Mouse (Mus musculus): ENCODE results near the gene 3110009E18Rik. TPM values are rescaled to one million over a fixed set of nuclear protein-coding genes. Genes with fewer than 3 reads are reported as not detected.

The 3110009E18Rik gene
- 10.6 TPM for polyA plus RNA-seq (2021)

DNA sequence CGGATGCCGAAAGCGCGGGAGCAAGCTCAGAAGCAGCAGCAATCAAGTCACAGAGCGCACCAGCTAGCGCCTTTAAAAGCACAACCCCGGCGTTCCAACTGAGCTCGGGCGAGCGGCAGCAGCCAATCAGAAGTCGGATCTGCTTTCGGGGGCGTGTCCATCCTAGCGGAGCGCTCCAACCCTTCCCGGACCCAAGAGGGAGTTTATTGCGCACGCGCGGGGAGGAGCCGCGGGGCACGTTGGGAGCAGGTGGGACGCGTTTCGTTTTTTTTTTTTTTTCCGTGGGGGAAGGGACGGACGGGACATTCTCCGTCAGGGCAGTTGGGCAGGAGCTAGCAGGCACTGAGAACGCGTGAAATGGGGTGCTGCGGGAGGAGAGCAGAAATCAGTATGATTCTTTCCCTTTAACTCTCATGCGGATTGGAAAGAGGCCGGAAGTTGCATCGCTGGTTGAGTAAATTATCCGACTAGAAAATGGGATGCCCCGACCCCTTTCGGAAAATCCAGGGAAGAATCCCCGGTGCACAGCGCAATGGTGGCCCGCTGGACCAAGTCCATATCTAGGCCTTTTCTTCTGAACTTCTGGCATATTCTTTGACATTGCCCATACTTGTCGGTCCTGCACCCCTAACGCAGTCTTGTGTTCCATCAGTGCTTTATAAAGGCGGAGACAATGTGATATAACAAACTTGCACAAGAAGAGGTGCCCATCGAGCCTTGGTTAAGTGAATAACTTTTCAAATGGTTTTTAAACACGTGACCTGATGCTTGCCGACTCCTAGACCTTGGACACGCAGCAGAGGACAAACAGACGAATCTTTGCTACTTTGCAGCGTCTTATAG, at the start of gene 3110009E18Rik, which contains the start of gene Dbi:
Gene 3110009E18Rik (plus strand): TSS at position 219 of the 843 bp plus-strand sequence.
Gene Dbi (minus strand): TSS at position 110 of the 843 bp plus-strand sequence.
- POLR2A ChIA-PET, result interaction anchor here (1.1 kb wide), 1 partner anchor 9 kb away, joined by 5 read pairs; no protein-coding TSS in a partner anchor
- in situ Hi-C loops (cut with MboI; ENCODE audit: low pct_unique_long_range_greater_than_20kb), result no loop called here
- CTCF ChIA-PET, result interaction anchor here (1.4 to 1.8 kb wide), 2 partner anchors 13 to 15 kb away, joined by 3 to 6 read pairs; no protein-coding TSS in a partner anchor
- TF ChIP-seq CTCF (IDR thresholded peaks at IDR 0.05), result no peak
- no peaks in the 10 kb centered on the region for H3K27me3 ChIP-seq
- peak; percentile 89 for DNase-seq (ENCODE audit: low read depth, low spot score)
- ATAC-seq, result peak; percentile 97

DNA sequence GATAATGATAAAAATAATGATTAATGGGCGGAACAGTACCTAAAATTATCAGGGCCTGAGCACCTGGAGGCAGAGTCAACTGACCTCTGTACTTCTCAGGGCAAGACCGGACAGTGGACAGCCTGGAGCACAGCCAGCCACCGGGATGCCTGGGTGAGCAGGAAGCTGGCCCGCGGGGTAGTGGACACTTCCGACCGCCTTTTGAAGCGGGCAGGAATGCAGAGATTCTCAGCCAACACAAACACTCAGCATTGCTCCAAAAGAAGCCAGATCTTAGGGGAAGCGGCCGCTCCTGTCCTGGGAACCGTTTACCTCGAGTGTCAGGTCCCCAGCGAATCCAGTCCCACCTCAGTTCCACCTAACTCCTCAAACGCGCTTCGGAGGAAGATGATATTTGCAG, 48.1 kb upstream of the 3110009E18Rik start:
- POLR2A ChIA-PET, result interaction anchor here (0.6 kb wide), 1 partner anchor 71 kb away, joined by 3 read pairs; no protein-coding TSS in a partner anchor
- TF ChIP-seq CTCF (IDR thresholded peaks at IDR 0.05), result no peak
- CTCF ChIA-PET, result no interaction called here
- in situ Hi-C loops (cut with MboI; ENCODE audit: low pct_unique_long_range_greater_than_20kb), result no loop called here
- H3K27me3 ChIP-seq, result no peaks in the 10 kb centered on the region
- DNase-seq (ENCODE audit: low read depth, low spot score), result peak; percentile 61
- ATAC-seq, result peak; percentile 81

DNA sequence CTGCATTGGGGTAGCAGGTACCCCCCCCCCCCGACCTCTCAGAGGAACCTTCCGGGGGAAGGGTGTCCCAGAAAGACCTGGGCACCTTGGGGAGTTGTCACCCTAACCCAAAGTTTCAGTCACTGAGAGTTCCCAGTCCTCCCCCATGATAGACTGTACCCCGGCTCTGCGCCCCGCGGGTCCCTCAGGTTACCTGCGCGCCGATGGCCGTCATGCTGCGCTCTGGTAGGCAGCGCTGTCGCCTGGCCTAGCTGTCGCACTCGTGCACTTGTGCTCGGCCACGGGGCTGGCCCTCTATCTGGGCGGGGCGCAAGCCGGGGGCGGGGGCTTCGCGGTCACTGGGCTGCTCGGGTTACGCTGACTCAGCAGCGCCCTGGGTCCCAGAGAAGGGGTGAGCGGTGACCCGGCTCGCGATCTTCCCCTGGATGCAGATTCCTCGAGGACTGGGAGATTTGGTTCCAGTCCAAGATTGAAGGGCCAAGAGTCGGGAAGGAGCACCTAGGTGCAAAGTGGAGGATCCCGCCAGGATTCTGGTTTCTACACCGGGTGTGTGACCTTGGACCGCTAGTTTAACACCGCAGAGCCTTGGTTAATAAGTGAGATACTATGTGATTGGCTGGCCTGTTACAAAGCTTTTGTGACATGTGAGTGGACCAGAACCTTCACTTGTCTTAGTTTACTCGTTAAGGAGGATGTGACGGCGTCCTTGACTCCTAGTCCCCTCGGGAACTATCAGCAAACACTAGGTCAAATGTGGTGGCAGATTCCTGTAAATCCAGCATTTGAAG, 47.3 kb upstream of the 3110009E18Rik start, which contains the start of gene Tmem37:
Gene Tmem37 (minus strand): TSS at position 556 of the 788 bp plus-strand sequence.
- in situ Hi-C loops (cut with MboI; ENCODE audit: low pct_unique_long_range_greater_than_20kb), result no loop called here
- ATAC-seq, result peak; percentile 49
- TF ChIP-seq CTCF (IDR thresholded peaks at IDR 0.05), result no peak
- DNase-seq (ENCODE audit: low read depth, low spot score), result no peak
- POLR2A ChIA-PET, result interaction anchor here (0.6 to 1.2 kb wide), 3 partner anchors 12 to 72 kb away, joined by 3 to 4 read pairs (median 3); no protein-coding TSS in a partner anchor
- H3K27me3 ChIP-seq, result no peaks in the 10 kb centered on the region
- CTCF ChIA-PET, result no interaction called here

DNA sequence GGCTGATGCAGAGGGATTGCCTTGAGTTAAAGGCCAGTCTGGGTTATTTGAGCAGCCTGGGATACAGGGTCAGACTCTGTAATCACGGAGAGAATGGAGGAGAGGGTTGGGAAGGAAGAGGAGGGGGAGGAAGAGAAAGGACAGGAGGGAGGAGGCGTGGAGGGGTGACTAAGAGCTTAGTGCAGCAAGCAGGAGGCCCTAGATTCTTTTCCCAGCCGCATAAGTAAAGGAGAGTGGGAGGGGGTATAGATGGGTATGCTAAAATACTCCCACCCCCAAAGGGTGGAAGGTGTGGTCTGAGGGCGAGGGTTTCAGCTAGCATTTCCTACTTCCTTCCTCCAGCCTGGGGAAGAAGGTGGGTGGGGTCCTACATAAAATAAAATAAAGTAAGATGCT, 46.7 kb upstream of the 3110009E18Rik start:
- in situ Hi-C loops (cut with MboI; ENCODE audit: low pct_unique_long_range_greater_than_20kb), result no loop called here
- no peak for TF ChIP-seq CTCF (IDR thresholded peaks at IDR 0.05)
- no peak for DNase-seq (ENCODE audit: low read depth, low spot score)
- no peaks in the 10 kb centered on the region for H3K27me3 ChIP-seq
- POLR2A ChIA-PET, result interaction anchor here (0.5 to 1.2 kb wide), 3 partner anchors 12 to 263 kb away, joined by 3 to 5 read pairs (median 4); no protein-coding TSS in a partner anchor
- CTCF ChIA-PET, result no interaction called here
- peak; percentile 3 for ATAC-seq

DNA sequence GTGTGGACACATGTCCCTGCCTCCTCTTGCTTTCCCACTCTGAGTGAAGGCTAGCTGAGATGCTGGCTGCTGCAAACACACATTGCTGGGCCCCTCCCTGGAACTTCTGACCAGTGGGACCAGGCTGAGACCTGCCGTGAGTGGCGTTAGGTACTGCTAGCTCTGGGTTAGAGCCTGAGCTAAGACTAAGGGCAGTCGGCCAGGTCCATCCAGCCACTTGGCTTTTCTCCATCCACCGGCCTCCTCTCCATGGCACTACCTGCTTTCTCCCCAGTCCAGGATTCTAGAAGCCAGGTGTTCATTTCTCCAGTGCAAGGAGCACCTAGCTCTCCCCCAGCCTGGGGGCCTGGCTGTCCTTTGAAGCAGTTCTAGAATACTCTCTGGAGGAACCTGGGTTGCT, 46.1 kb upstream of the 3110009E18Rik start:
- CTCF ChIA-PET, result no interaction called here
- no peak for ATAC-seq
- POLR2A ChIA-PET, result interaction anchor here (1.1 to 1.3 kb wide), 3 partner anchors 13 to 14 kb away, joined by 3 to 4 read pairs (median 4); no protein-coding TSS in a partner anchor

DNA sequence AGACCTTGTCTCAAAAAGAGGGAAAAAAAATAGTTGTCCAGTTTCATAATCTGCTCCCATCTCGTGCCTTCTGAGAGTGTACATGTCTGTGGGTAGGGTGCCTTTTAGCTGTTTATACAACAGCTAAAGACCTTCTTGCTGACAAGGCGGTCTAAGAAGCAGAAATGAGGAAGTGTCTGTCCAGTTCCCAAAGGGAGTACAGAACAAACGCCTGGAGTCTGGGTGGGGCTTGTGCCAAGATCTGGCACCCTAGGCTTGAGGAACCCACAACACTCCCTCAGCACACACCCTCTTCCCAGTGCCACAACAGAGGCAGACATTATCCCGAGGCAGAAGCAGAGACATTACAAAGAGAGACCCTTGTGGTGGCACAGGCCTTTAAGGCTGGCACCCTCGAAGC, 45.5 kb upstream of the 3110009E18Rik start:
- POLR2A ChIA-PET, result interaction anchor here (1.3 kb wide), 1 partner anchor 15 kb away, joined by 4 read pairs; no protein-coding TSS in a partner anchor
- CTCF ChIA-PET, result no interaction called here
- no peak for TF ChIP-seq CTCF (IDR thresholded peaks at IDR 0.05)
- no peak for ATAC-seq
- H3K27me3 ChIP-seq, result no peaks in the 10 kb centered on the region
- DNase-seq (ENCODE audit: low read depth, low spot score), result no peak
- in situ Hi-C loops (cut with MboI; ENCODE audit: low pct_unique_long_range_greater_than_20kb), result no loop called here

More for the DNA sequence above, 46.1 kb upstream of the 3110009E18Rik start:
- in situ Hi-C loops (cut with MboI; ENCODE audit: low pct_unique_long_range_greater_than_20kb), result no loop called here
- TF ChIP-seq CTCF (IDR thresholded peaks at IDR 0.05), result no peak
- no peaks in the 10 kb centered on the region for H3K27me3 ChIP-seq
- DNase-seq (ENCODE audit: low read depth, low spot score), result no peak

DNA sequence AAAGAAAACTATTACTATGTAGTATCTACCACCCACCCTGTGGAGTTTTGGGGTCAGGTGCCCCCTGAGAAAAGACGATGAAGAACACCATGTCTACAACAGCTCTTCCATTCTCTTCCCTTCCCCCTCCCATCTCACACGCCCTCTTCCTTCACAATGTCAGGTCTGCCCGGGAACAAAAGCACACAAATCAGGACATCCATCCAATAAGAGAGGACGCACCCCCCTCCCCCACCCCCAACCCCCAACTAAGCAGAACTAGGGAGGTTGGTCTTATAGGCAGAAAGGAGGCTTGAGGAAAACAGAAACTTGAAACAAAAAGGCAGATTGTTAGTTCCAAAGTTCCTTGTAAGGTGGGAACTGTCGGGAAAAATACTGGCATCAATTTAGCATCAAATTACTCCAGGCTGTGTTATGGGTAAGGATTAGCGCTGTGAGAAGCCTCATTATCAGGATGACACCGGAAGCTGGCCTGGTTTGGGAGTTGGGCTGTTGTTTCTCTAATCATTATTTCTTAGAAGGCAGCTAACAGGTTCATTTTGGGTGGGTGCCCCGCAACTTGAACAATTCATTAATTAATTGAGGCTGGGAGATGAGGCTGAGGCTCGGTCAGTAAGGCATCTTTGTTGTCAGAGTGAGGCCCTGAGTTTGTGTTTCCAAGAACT, 43.1 kb upstream of the 3110009E18Rik start:
- TF ChIP-seq CTCF (IDR thresholded peaks at IDR 0.05), result no peak
- no peak for DNase-seq (ENCODE audit: low read depth, low spot score)
- POLR2A ChIA-PET, result no interaction called here
- no peak for ATAC-seq
- CTCF ChIA-PET, result no interaction called here
- no peaks in the 10 kb centered on the region for H3K27me3 ChIP-seq
- in situ Hi-C loops (cut with MboI; ENCODE audit: low pct_unique_long_range_greater_than_20kb), result no loop called here

DNA sequence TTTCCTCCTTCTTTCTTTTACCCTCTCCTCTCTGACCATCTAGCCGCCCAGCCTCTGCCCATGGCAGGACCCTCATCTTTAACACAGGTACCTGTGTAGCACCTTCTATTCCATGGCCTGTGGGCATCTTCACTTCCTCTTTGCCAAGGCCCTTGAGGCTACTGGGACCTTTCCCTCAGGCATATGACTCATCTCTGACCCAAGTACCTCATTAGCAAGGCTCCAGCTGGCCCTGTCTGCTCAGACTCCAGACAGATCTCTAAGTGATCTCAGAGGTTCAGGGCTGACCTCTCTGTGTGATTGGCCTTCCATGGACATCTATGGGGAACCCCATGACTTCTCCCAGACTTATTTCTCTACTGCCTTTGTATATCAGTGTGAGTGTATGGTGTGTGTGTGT, 40.4 kb upstream of the 3110009E18Rik start:
- CTCF ChIA-PET, result no interaction called here

DNA sequence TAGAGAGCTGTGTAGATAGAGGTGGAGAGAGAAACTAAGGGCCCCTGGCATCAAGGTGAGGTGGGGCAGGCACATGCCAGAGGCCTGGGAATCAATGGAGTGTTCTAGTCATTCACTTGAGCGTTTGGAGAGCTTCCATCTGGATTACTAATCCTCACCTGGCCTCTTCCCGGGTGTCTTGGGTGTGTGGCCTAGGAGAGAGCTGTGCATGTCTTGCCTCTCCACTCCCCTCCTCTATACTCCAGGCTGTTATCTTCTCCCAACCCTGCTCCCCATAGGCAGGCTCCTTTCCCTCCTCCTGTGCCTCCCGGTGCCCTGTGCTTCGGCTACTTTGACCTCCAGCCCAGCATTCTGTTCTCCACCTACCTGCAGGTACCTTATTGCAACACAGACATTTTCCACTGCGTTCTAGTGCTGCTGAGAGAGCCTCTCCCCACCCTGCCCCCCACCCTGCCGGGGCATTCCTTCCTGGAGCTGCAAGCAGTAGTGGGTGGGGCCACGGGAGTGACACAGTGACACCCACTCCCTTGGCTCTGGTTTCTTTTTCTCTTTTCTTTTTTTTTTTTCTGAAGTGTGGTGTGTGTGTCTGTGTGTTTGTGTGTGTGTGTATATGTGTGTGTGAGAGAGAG, 37.9 kb upstream of the 3110009E18Rik start:
- ATAC-seq, result peak; percentile 68
- ChIA-PET POLR2A (interaction anchor here (0.5 kb wide), 1 partner anchor 43 kb away, joined by 3 read pairs; no protein-coding TSS in a partner anchor), CTCF (interaction anchor here (0.9 to 1.1 kb wide), 3 partner anchors 9 to 50 kb away, joined by 3 to 4 read pairs (median 3); no protein-coding TSS in a partner anchor)
- in situ Hi-C loops (cut with MboI; ENCODE audit: low pct_unique_long_range_greater_than_20kb), result no loop called here
- no peaks in the 10 kb centered on the region for H3K27me3 ChIP-seq
- TF ChIP-seq CTCF (IDR thresholded peaks at IDR 0.05), result no peak
- no peak for DNase-seq (ENCODE audit: low read depth, low spot score)

More for the DNA sequence above, 40.4 kb upstream of the 3110009E18Rik start:
- POLR2A ChIA-PET, result no interaction called here
- ATAC-seq, result peak; percentile 71
- no peak for DNase-seq (ENCODE audit: low read depth, low spot score)
- in situ Hi-C loops (cut with MboI; ENCODE audit: low pct_unique_long_range_greater_than_20kb), result no loop called here
- no peaks in the 10 kb centered on the region for H3K27me3 ChIP-seq
- no peak for TF ChIP-seq CTCF (IDR thresholded peaks at IDR 0.05)
